Comparison of ENCODE assay signal across 9 mouse cellular contexts in genomic region chr12:91401049-91401352, GRCm38 (mm10). TPM values are rescaled to one million over a fixed set of nuclear protein-coding genes. Genes with fewer than 3 reads are reported as not detected.
DNase-seq lines count a peak whose midpoint lies in the region; ATAC-seq and TF ChIP-seq lines count a peak whose summit lies in the region.
"Had no signal": no experiment of that assay in that cellular context is flagged by ENCODE, and none has a peak within 500 bp of the region (broad histone marks: within the 10 kb centered on the region; RNA-seq: fewer than 3 reads in every experiment).

No protein-coding gene starts in this region.

- no peaks in the 10 kb centered on the region for H3K9me3 ChIP-seq in heart, embryonic 13.5 days
- no peaks in the 10 kb centered on the region for H3K9me3 ChIP-seq in hindbrain, embryonic 14.5 days (ENCODE audit: control insufficient read depth, low read length)
- no peaks in the 10 kb centered on the region for H3K9me3 ChIP-seq in midbrain, embryonic 12.5 days

- 0 out of 2 replicates have a peak, but pooled peaks have one; percentile 8 for ATAC-seq in heart, embryonic 13.5 days (ENCODE audit: extremely low read depth, insufficient number of reproducible peaks, low FRiP score, low TSS enrichment)
- peak; percentile 18 for ATAC-seq in hindbrain, embryonic 14.5 days (ENCODE audit: low FRiP score)
- no peak; the same call in 1 of the 2 replicates for ATAC-seq in midbrain, embryonic 12.5 days (ENCODE audit: low FRiP score, low read depth)

- peaks cover 5% of the 10 kb centered on the region for H3K4me1 ChIP-seq in heart, embryonic 13.5 days
- H3K4me1 ChIP-seq in bone marrow, adult 2 months (ENCODE audit: control insufficient read depth, insufficient read depth, low read length), result no peaks in the 10 kb centered on the region; the same call in 1 of the 2 replicates
- H3K4me1 ChIP-seq in hindbrain, embryonic 14.5 days (replicated peaks; ENCODE audit: control insufficient read depth, insufficient read depth, low read length), result no peaks in the 10 kb centered on the region
- H3K4me1 ChIP-seq in midbrain, embryonic 12.5 days, result peaks cover 5% of the 10 kb centered on the region; the same call in 1 of the 2 replicates

- H3K4me3 ChIP-seq in heart, embryonic 13.5 days, result peak overlapping the region; percentile 58
- H3K4me3 ChIP-seq in bone marrow, adult 2 months (replicated peaks; ENCODE audit: control insufficient read depth, low read depth, low read length), result peak overlapping the region; percentile 61
- peak overlapping the region; percentile 39 for H3K4me3 ChIP-seq in hindbrain, embryonic 14.5 days (replicated peaks; ENCODE audit: low read length)
- peak overlapping the region; percentile 51 for H3K4me3 ChIP-seq in midbrain, embryonic 12.5 days

- no peak overlapping the region for H3K27ac ChIP-seq in heart, embryonic 13.5 days (replicated peaks)
- no peak overlapping the region; the same call in 1 of the 2 replicates for H3K27ac ChIP-seq in bone marrow, adult 2 months (ENCODE audit: control insufficient read depth, insufficient read depth, low read depth, low read length, poor library complexity)
- H3K27ac ChIP-seq in hindbrain, embryonic 14.5 days, result no peak overlapping the region
- H3K27ac ChIP-seq in midbrain, embryonic 12.5 days (replicated peaks), result no peak overlapping the region

- TF ChIP-seq CTCF in bone marrow, adult 2 months (IDR thresholded peaks at IDR 0.05; ENCODE audit: control insufficient read depth, insufficient read depth, low read length), result no peak

- no peak for DNase-seq in heart, postnatal 10 days
- no peak for DNase-seq in hindbrain, embryonic 14.5 days (ENCODE audit: low spot score)
- no peak for DNase-seq in embryo, embryonic 10.5 days (ENCODE audit: low spot score)
- no peak for DNase-seq in layer of hippocampus, adult 11-12 months (ENCODE audit: low spot score)
- DNase-seq in thymus, postnatal 0 days (ENCODE audit: low spot score), result no peak
- DNase-seq: kidney, adult 18-20 months had no signal

- no peak for TF ChIP-seq POLR2A in bone marrow, adult 2 months (IDR thresholded peaks at IDR 0.05; ENCODE audit: borderline replicate concordance, control insufficient read depth, low read depth, low read length)

- H3K9ac ChIP-seq in heart, embryonic 13.5 days, result peak overlapping the region; percentile 74
- peak overlapping the region; percentile 22; the same call in 1 of the 2 replicates for H3K9ac ChIP-seq in hindbrain, embryonic 14.5 days
- H3K9ac ChIP-seq in midbrain, embryonic 12.5 days (replicated peaks), result peak overlapping the region; percentile 53

- peak overlapping the region; percentile 96 for H3K4me2 ChIP-seq in heart, embryonic 13.5 days
- peak overlapping the region; percentile 72 for H3K4me2 ChIP-seq in hindbrain, embryonic 14.5 days (replicated peaks)
- H3K4me2 ChIP-seq in midbrain, embryonic 12.5 days (replicated peaks), result peak overlapping the region; percentile 88

- H3K36me3 ChIP-seq in heart, embryonic 13.5 days, result no peaks in the 10 kb centered on the region
- H3K36me3 ChIP-seq in hindbrain, embryonic 14.5 days (replicated peaks; ENCODE audit: control insufficient read depth, insufficient read depth), result no peaks in the 10 kb centered on the region
- no peaks in the 10 kb centered on the region for H3K36me3 ChIP-seq in midbrain, embryonic 12.5 days

- WGBS in heart, embryonic 13.5 days, result 4% methylated on average over 12 of the region's 12 CpGs
- 9% methylated on average over 12 of the region's 12 CpGs for WGBS in bone marrow, adult 2 months
- 7% methylated on average over 12 of the region's 12 CpGs for WGBS in hindbrain, embryonic 14.5 days
- WGBS in midbrain, embryonic 12.5 days, result 6% methylated on average over 12 of the region's 12 CpGs

- intact Hi-C loops in heart, postnatal 10 days (cut with DNase I), result loop anchor here (5.0 kb wide), 1 partner anchor 396 kb away; no protein-coding TSS in a partner anchor

- peaks cover 56% of the 10 kb centered on the region for H3K27me3 ChIP-seq in heart, embryonic 13.5 days (replicated peaks)
- H3K27me3 ChIP-seq in hindbrain, embryonic 14.5 days (ENCODE audit: control insufficient read depth, insufficient read depth, low read length), result peaks cover 40% of the 10 kb centered on the region
- peaks cover 39% of the 10 kb centered on the region for H3K27me3 ChIP-seq in midbrain, embryonic 12.5 days

RNA-seq across cellular contexts. Expression of gene Tshr, which starts 16.6 kb away (rescaled TPM):
- 0.05 and 0.11 TPM in 2 replicates for polyA plus RNA-seq in heart, embryonic 13.5 days (2015; fragmentation: Nextera tagmentation; extraction: Ambion mirVana)
- under 1 TPM; 0.15 to 0.69 TPM for total RNA-seq in heart, postnatal 10 days (2021)
- polyA plus RNA-seq in bone marrow, adult 2 months (2011; ENCODE audit: insufficient read depth, insufficient read length, low replicate concordance, missing spikeins), result 0.35 and 0.38 TPM in 2 replicates
- 0.68 and 0.88 TPM in 2 replicates for polyA plus RNA-seq in hindbrain, embryonic 14.5 days (2014; fragmentation: Nextera tagmentation; extraction: Ambion mirVana)
- 0.10 and 0.18 TPM in 2 replicates for polyA plus RNA-seq in midbrain, embryonic 12.5 days (2016; fragmentation: Nextera tagmentation; extraction: Ambion mirVana)
- 0.08 TPM in 1 of 2 replicates, not detected in the other for polyA plus RNA-seq in thymus, postnatal 0 days (2015; fragmentation: Nextera tagmentation; extraction: Ambion mirVana)

RNA-seq across cellular contexts. Expression of gene Cep128, which starts 16.8 kb away (rescaled TPM):
- polyA plus RNA-seq in heart, embryonic 13.5 days (2015; fragmentation: Nextera tagmentation; extraction: Ambion mirVana), result 6.0 and 6.3 TPM in 2 replicates
- 10 to 100 TPM in 1 of 2 experiments, 1 to 10 TPM in 1; 8.9 to 10.4 TPM for total RNA-seq in heart, postnatal 10 days (2021)
- 28.3 and 67.8 TPM in 2 replicates for polyA plus RNA-seq in bone marrow, adult 2 months (2011; ENCODE audit: insufficient read depth, insufficient read length, low replicate concordance, missing spikeins)
- 4.0 and 4.1 TPM in 2 replicates for polyA plus RNA-seq in hindbrain, embryonic 14.5 days (2014; fragmentation: Nextera tagmentation; extraction: Ambion mirVana)
- polyA plus RNA-seq in midbrain, embryonic 12.5 days (2016; fragmentation: Nextera tagmentation; extraction: Ambion mirVana), result 8.5 and 10.1 TPM in 2 replicates
- 8.1 and 8.8 TPM in 2 replicates for polyA plus RNA-seq in thymus, postnatal 0 days (2015; fragmentation: Nextera tagmentation; extraction: Ambion mirVana)

Comparison
In these comparisons a context has a peak if more than half of its experiments do, and no peak if none do; other contexts are left out.
1. H3K9ac ChIP-seq: peak in every context shown above with its lines; median percentile 74 in heart, embryonic 13.5 days; 53 in midbrain, embryonic 12.5 days; 22 in hindbrain, embryonic 14.5 days.